Mouse (Mus musculus): ENCODE results near the gene Cep128.
"Not testable (repeated sequence)": the region's sequence is repeated elsewhere in the genome, so short reads cannot be mapped to it uniquely, and the experiment has no call there.

The Cep128 gene

GRCm38 (mm10) chr12:90982018-90982417 lies 402.2 kb downstream of the Cep128 start:
- DNase-seq (ENCODE audit: extremely low read depth, insufficient read length, low spot score): no peak

- not testable (repeated sequence) for DNase-seq (ENCODE audit: extremely low read depth, insufficient read length, low spot score)
These were observed 407.8 kb downstream of the Cep128 start for GRCm38 (mm10) chr12:90976406-90976805.

GRCm38 (mm10) chr12:90975429-90975828 lies 408.8 kb downstream of the Cep128 start:
- no peak for DNase-seq (ENCODE audit: extremely low read depth, insufficient read length, low spot score)

GRCm38 (mm10) chr12:90971156-90971555 lies 413.1 kb downstream of the Cep128 start:
- DNase-seq (ENCODE audit: extremely low read depth, insufficient read length, low spot score): no peak

GRCm38 (mm10) chr12:90961386-90962017 lies 422.7 kb downstream of the Cep128 start:
- no peak for DNase-seq (ENCODE audit: extremely low read depth, insufficient read length, low spot score)

- no peak for DNase-seq (ENCODE audit: extremely low read depth, insufficient read length, low spot score)
These were observed 429.3 kb downstream of the Cep128 start for GRCm38 (mm10) chr12:90954740-90955473.

Data from 3134 (cell line).